Mouse (Mus musculus) limb, embryonic 13.5 days (tissue): ENCODE results near the gene Klf13. TPM values are rescaled to one million over a fixed set of nuclear protein-coding genes. Genes with fewer than 3 reads are reported as not detected.
A peak's percentile ranks its signal among the peaks of the same experiment; 100 is the strongest.

ENCODE experiments used
- ATAC-seq: fragments of 200-750 bp; cut with Nextera tagmentation; 2 replicates; pipeline ENCODE4 v1.8.0; 2017; ENCODE audit warnings: low read depth, moderate number of reproducible peaks, moderate TSS enrichment; ENCODE audit not compliant: low FRiP score
- H3K27ac ChIP-seq: fragments of 300-500 bp; sonication (generic); 2 replicates; pipeline ENCODE4 v1.5.1; 2015; ENCODE audit warnings: inconsistent platforms, mild to moderate bottlenecking, moderate library complexity
- H3K27me3 ChIP-seq: fragments of 300-500 bp; sonication (generic); 2 replicates; pipeline ENCODE4 v1.6.1; 2015; ENCODE audit warnings: mild to moderate bottlenecking, inconsistent platforms
- H3K36me3 ChIP-seq: fragments of 300-500 bp; sonication (generic); 2 replicates; pipeline ENCODE4 v1.6.1; 2015; ENCODE audit warnings: inconsistent platforms, mild to moderate bottlenecking, moderate library complexity
- H3K4me1 ChIP-seq: fragments of 300-500 bp; sonication (generic); 2 replicates; pipeline ENCODE4 v1.6.1; 2015; ENCODE audit warnings: inconsistent platforms
- H3K4me2 ChIP-seq: fragments of 300-500 bp; sonication (generic); replicated peaks from 2 replicates; pipeline ENCODE4 v1.6.1; 2015; ENCODE audit warnings: inconsistent platforms, mild to moderate bottlenecking, moderate library complexity
- H3K4me3 ChIP-seq: fragments of 300-500 bp; sonication (generic); 2 replicates; pipeline ENCODE4 v1.5.1; 2015; ENCODE audit warnings: moderate library complexity, mild to moderate bottlenecking, inconsistent platforms
- H3K9ac ChIP-seq: fragments of 300-500 bp; sonication (generic); 2 replicates; pipeline ENCODE4 v1.6.1; 2015; ENCODE audit warnings: mild to moderate bottlenecking, inconsistent platforms
- H3K9me3 ChIP-seq: fragments of 300-500 bp; sonication (generic); 2 replicates; pipeline ENCODE4 v1.6.1; 2016; ENCODE audit warnings: inconsistent platforms
- WGBS: fragments of 180-500 bp; shearing (Covaris S2); methylation state at CpG from one replicate; pipeline ENCODE4 v1.1.7; 2015; 5-methylcytosine and 5-hydroxymethylcytosine counted together
- polyA plus RNA-seq: library from polyadenylated mRNA; unstranded; fragments of >200 nt; fragmentation: Nextera tagmentation; extraction: Ambion mirVana; gene quantifications from 2 replicates; pipeline ENCODE4 v1.2.1, GENCODE M21; 2015

The Klf13 gene
- polyA plus RNA-seq, 1 experiment from 2014 or later: 20.9 TPM

- peak overlapping the region; percentile 27; the same call in 1 of the 2 replicates for H3K4me2 ChIP-seq
Measured at GRCm38 (mm10) chr7:63908496-63909285, 30.0 kb downstream of the Klf13 start.

GRCm38 (mm10) chr7:63907778-63908495 is 30.8 kb downstream of the Klf13 start:
- Histone ChIP-seq H3K4me1 (peaks cover 55% of the 10 kb centered on the region), H3K4me3 (no peak overlapping the region), H3K27me3 (no peaks in the 10 kb centered on the region), H3K9ac (no peak overlapping the region), H3K9me3 (no peaks in the 10 kb centered on the region), H3K36me3 (no peaks in the 10 kb centered on the region), H3K4me2 (no peak overlapping the region), H3K27ac (0 out of 2 replicates have a peak overlapping the region, but pooled peaks have one; percentile 55)
- no peak for ATAC-seq
- 91% methylated on average over 5 of the region's 5 CpGs for WGBS

More at GRCm38 (mm10) chr7:63908496-63909285, 30.0 kb downstream of the Klf13 start:
- H3K36me3 ChIP-seq: no peaks in the 10 kb centered on the region
- H3K9ac ChIP-seq: no peak overlapping the region
- peak; percentile 25; the same call in 1 of the 2 replicates for ATAC-seq
- no peak overlapping the region for H3K4me3 ChIP-seq
- H3K27me3 ChIP-seq: no peaks in the 10 kb centered on the region
- peak overlapping the region; percentile 55; the same call in 1 of the 2 replicates for H3K27ac ChIP-seq
- WGBS: 22% methylated on average over 10 of the region's 11 CpGs
- H3K9me3 ChIP-seq: no peaks in the 10 kb centered on the region
- H3K4me1 ChIP-seq: peaks cover 54% of the 10 kb centered on the region

- Histone ChIP-seq H3K4me3 (no peak overlapping the region), H3K27me3 (no peaks in the 10 kb centered on the region), H3K4me1 (peaks cover 48% of the 10 kb centered on the region), H3K36me3 (no peaks in the 10 kb centered on the region), H3K9me3 (no peaks in the 10 kb centered on the region), H3K4me2 (no peak overlapping the region), H3K9ac (no peak overlapping the region), H3K27ac (no peak overlapping the region)
- WGBS: 85% methylated on average over 5 of the region's 5 CpGs
- ATAC-seq: no peak
Measured at GRCm38 (mm10) chr7:63905642-63906041, 33.1 kb downstream of the Klf13 start.

- H3K27me3 ChIP-seq: no peaks in the 10 kb centered on the region
- H3K4me3 ChIP-seq: no peak overlapping the region
- no peak for ATAC-seq
- H3K9ac ChIP-seq: no peak overlapping the region
- H3K4me1 ChIP-seq: peaks cover 45% of the 10 kb centered on the region
- WGBS: 77% methylated on average over 2 of the region's 2 CpGs
- no peak overlapping the region for H3K27ac ChIP-seq
- H3K36me3 ChIP-seq: no peaks in the 10 kb centered on the region
- H3K4me2 ChIP-seq: no peak overlapping the region
- H3K9me3 ChIP-seq: no peaks in the 10 kb centered on the region
Measured at GRCm38 (mm10) chr7:63905190-63905589, 33.5 kb downstream of the Klf13 start.

DNA sequence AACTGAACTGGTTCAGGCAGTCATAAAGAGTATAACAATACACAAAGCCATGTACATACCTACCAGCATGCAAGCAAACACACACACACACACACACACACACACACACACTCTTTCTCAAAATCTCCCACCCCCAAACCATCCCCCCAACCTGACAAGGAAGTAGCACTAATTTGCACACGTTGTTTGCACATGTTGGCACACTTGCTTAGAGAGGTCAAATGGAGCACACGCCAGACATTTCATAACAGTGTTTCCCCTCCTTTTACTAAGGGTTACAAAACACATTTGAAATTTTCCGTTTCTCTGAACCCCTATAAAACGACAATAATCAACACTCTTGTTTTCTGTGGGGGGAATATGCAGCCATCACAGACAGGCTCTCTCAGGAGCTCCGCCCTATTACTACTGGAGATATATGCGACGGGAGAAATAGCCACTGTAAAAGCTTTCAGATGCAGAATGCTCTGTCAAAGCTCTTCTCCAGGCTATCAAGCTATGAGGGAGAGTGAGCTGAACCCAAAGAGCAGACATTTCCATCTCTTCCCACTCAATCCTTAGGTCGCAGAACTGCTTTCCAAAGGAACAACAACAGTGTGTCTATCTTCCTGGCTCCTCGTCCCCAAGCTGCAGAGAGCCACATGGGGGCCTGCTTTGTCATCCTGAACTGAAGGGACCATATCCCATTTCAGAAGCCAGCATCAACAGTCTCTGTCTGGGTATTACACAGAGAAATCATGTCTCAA is 34.9 kb downstream of the Klf13 start:
- H3K9me3 ChIP-seq: no peaks in the 10 kb centered on the region
- H3K9ac ChIP-seq: 0 out of 2 replicates have a peak overlapping the region, but pooled peaks have one; percentile 4
- peak overlapping the region; percentile 78; the same call in 1 of the 2 replicates for H3K27ac ChIP-seq
- no peaks in the 10 kb centered on the region for H3K27me3 ChIP-seq
- H3K4me2 ChIP-seq: no peak overlapping the region
- no peak for ATAC-seq
- peaks cover 39% of the 10 kb centered on the region for H3K4me1 ChIP-seq
- no peaks in the 10 kb centered on the region for H3K36me3 ChIP-seq
- WGBS: 52% methylated on average over 9 of the region's 9 CpGs
- H3K4me3 ChIP-seq: no peak overlapping the region

DNA sequence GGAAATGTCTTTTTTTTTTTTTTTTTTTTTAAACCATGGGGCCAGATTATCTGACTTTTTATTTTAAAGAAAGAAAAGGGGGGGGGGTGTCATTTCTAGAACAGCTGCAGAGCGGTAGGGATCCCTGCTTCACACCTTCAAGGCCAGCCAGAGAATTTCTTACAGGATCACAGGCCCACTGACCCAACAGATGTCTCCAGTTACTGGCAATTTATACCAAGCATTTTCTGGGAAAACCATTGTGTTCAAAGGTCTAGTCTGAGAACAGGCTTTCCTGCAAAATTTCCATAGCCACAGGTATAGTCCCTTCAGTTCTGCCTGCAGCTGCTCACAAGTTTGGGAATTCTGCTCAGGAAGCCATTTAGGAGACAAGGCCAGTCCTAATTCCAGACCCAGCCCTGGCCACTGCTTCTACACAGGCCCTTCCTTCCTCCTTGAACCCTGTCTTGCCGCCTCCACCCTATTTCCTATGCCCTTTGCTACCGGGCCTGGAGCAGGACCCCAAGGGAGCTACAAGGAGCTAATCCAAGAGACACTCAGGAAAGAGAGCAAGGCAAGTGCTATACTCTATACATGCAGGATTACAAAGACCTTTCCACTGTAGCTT is 36.0 kb downstream of the Klf13 start:
- Histone ChIP-seq H3K9me3 (no peaks in the 10 kb centered on the region), H3K9ac (peak overlapping the region; percentile 6; the same call in 1 of the 2 replicates), H3K36me3 (no peaks in the 10 kb centered on the region), H3K27me3 (no peaks in the 10 kb centered on the region), H3K4me3 (no peak overlapping the region), H3K4me1 (peaks cover 37% of the 10 kb centered on the region), H3K4me2 (no peak overlapping the region), H3K27ac (peak overlapping the region; percentile 78)
- ATAC-seq: peak; percentile 19; the same call in 1 of the 2 replicates
- WGBS: 34% methylated on average over 3 of the region's 3 CpGs

DNA sequence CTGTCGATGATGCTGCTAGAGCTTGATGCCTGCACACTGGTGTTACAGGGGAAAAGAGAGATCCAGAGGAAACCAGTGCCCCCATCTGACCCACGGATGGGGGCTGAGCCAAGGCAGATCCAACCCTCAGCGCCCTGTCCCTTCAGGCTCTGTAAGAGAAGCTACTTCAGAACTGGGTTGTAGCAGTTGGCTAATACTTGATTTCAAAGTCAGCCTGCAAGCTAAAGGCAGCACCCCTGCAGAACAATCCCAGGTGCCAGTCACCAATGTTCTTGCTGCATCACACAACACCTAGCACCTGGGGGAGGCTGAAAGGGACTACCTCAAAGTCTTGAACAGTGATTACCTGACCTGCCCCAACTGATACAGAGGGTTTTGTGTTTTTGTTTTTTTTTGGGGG is 36.8 kb downstream of the Klf13 start:
- Histone ChIP-seq H3K9me3 (no peaks in the 10 kb centered on the region), H3K27me3 (no peaks in the 10 kb centered on the region), H3K27ac (no peak overlapping the region), H3K36me3 (no peaks in the 10 kb centered on the region), H3K4me1 (peaks cover 45% of the 10 kb centered on the region), H3K9ac (peak overlapping the region; percentile 8; the same call in 1 of the 2 replicates), H3K4me2 (no peak overlapping the region), H3K4me3 (no peak overlapping the region)
- no peak for ATAC-seq
- 80% methylated on average over 3 of the region's 3 CpGs for WGBS

DNA sequence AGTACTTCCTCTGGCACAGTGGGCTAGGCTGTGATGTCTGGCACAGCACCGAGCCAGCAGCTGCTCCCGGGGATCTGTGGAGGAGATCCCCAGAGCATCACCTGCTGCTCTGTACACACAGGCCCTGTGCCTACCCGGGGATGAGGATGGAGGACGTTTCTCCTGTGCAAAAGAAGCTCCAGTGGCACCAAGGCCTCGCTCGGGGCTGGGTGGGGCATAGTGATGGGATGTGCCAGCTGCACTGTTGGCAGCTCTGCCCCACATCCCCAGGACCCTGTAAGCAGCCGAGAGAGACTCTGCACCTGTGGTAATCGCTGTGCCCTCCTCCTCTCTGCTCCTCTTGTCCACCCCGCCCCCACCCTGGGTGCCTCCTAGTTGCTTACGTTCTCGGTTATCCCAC is 37.4 kb downstream of the Klf13 start:
- Histone ChIP-seq H3K4me1 (peaks cover 51% of the 10 kb centered on the region), H3K4me2 (no peak overlapping the region), H3K27ac (no peak overlapping the region), H3K9ac (0 out of 2 replicates have a peak overlapping the region, but pooled peaks have one; percentile 8), H3K4me3 (no peak overlapping the region), H3K9me3 (no peaks in the 10 kb centered on the region), H3K36me3 (no peaks in the 10 kb centered on the region), H3K27me3 (no peaks in the 10 kb centered on the region)
- WGBS: 71% methylated on average over 11 of the region's 11 CpGs
- ATAC-seq: no peak

DNA sequence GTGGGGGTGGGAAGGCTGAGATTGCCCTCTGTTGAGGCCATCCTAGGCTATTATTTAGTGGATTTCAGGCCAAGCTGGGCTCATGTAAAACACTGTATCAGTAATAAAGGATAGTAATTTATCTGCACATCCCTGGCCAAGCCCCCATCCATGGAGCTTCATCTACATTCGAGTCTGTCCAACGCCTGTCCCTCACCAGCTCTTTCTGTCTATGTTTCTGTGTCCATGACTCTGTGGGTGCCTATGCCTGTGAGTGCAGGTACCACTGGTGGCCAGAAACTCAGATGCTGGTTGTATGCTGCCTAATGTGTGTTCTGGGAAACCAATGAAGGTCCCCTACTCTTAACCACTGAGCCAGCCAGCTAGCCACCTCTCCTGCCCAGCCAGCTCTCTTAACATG is 38.3 kb downstream of the Klf13 start:
- no peak overlapping the region for H3K27ac ChIP-seq
- 93% methylated on average over 2 of the region's 2 CpGs for WGBS
- H3K4me2 ChIP-seq: no peak overlapping the region
- no peak overlapping the region for H3K9ac ChIP-seq
- peaks cover 55% of the 10 kb centered on the region for H3K4me1 ChIP-seq
- no peaks in the 10 kb centered on the region for H3K27me3 ChIP-seq
- H3K9me3 ChIP-seq: no peaks in the 10 kb centered on the region
- no peak for ATAC-seq
- H3K36me3 ChIP-seq: no peaks in the 10 kb centered on the region
- H3K4me3 ChIP-seq: no peak overlapping the region

DNA sequence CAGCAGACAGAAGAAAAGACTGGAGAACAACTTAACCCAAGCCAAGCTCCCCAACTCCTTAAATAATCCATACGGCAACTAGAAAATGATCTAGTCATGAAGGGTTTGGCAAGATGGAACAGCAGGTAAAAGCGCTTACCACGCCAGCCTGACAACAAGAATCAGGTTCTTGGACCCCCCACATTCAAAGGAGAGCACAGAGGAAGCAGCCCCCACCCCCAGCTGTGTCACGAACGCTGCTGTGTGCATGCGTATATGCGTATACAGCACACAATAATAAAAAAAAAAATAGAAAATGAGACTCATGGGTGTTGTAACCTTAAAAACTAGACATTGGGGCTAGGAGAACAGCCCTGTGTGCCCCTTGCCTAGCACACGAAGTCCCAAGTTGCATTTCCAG is 38.8 kb downstream of the Klf13 start:
- ATAC-seq: no peak
- Histone ChIP-seq H3K27me3 (no peaks in the 10 kb centered on the region), H3K9me3 (no peaks in the 10 kb centered on the region), H3K4me3 (no peak overlapping the region), H3K9ac (no peak overlapping the region), H3K4me2 (no peak overlapping the region), H3K36me3 (no peaks in the 10 kb centered on the region), H3K27ac (no peak overlapping the region), H3K4me1 (peaks cover 55% of the 10 kb centered on the region)
- 76% methylated on average over 8 of the region's 8 CpGs for WGBS

GRCm38 (mm10) chr7:63898201-63898600 is 40.5 kb downstream of the Klf13 start:
- no peak overlapping the region for H3K9ac ChIP-seq
- H3K4me1 ChIP-seq: peaks cover 45% of the 10 kb centered on the region

More at GRCm38 (mm10) chr7:63898201-63898600, 40.5 kb downstream of the Klf13 start:
- H3K27ac ChIP-seq: no peak overlapping the region
- no peaks in the 10 kb centered on the region for H3K27me3 ChIP-seq
- no peak for ATAC-seq
- H3K4me2 ChIP-seq: no peak overlapping the region
- WGBS: 92% methylated on average over 6 of the region's 6 CpGs
- no peak overlapping the region for H3K4me3 ChIP-seq
- no peaks in the 10 kb centered on the region for H3K9me3 ChIP-seq
- H3K36me3 ChIP-seq: no peaks in the 10 kb centered on the region
